ENCODE assay signal across 31 mouse cellular contexts in the genomic region with DNA sequence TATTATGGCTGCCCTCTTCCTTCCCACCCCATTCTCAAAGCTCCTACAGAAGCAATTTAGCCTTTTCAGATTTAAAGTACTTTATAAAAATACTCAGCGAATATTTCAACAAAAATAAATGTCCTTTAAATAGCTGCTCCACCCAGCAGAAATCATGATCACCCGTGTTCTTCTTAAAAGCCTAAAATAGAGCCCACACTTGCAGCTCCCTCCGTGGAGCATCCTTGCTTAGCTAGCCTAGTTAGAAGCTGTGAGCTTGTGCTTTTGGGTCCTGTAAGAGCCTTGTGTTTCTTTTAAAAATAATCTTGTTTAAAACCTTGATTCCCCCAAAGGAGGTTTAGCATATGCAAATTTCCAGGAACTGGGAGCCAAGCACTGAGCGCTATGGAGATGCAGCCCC. TPM values are rescaled to one million over a fixed set of nuclear protein-coding genes. Genes with fewer than 3 reads are reported as not detected.
DNase-seq lines count a peak whose midpoint lies in the region; ATAC-seq and TF ChIP-seq lines count a peak whose summit lies in the region.
"Had no signal": no experiment of that assay in that cellular context is flagged by ENCODE, and none has a peak within 500 bp of the region (broad histone marks: within the 10 kb centered on the region; RNA-seq: fewer than 3 reads in every experiment).

No protein-coding gene starts in this region.

- no peak overlapping the region for H3K4me3 ChIP-seq in forebrain, postnatal 0 days (ENCODE audit: low read depth, low read length)
- no peak overlapping the region for H3K4me3 ChIP-seq in forebrain, embryonic 13.5 days
- H3K4me3 ChIP-seq: embryonic facial prominence, embryonic 15.5 days; forebrain, embryonic 15.5 days; hindbrain, embryonic 10.5 days; midbrain, embryonic 10.5 days had no signal

- H3K9me3 ChIP-seq in forebrain, postnatal 0 days (ENCODE audit: low read length): no peaks in the 10 kb centered on the region
- H3K9me3 ChIP-seq in forebrain, embryonic 13.5 days (replicated peaks): no peaks in the 10 kb centered on the region
- H3K9me3 ChIP-seq: embryonic facial prominence, embryonic 15.5 days; forebrain, embryonic 15.5 days; hindbrain, embryonic 10.5 days; midbrain, embryonic 10.5 days had no signal

- H3K27ac ChIP-seq in forebrain, postnatal 0 days (ENCODE audit: low read depth, low read length): no peak overlapping the region
- no peak overlapping the region for H3K27ac ChIP-seq in forebrain, embryonic 13.5 days
- H3K27ac ChIP-seq: embryonic facial prominence, embryonic 15.5 days; forebrain, embryonic 15.5 days; hindbrain, embryonic 10.5 days; macrophage; midbrain, embryonic 10.5 days had no signal

- 37% methylated on average over 4 of the region's 4 CpGs for WGBS in forebrain, postnatal 0 days
- WGBS in forebrain, embryonic 13.5 days: 49% methylated on average over 4 of the region's 4 CpGs

- DNase-seq in forebrain, postnatal 0 days: peak; percentile 11
- DNase-seq in frontal cortex, adult 2 months (ENCODE audit: extremely low spot score in 1 of 2, low spot score in 1 of 2): peak; percentile 64 to 65
- DNase-seq in left cerebral cortex, postnatal 25 days (ENCODE audit: low spot score in 2 of 2): peak; percentile 50 to 92
- peak; percentile 22 for DNase-seq in right cerebral cortex, postnatal 25 days
- no peak for DNase-seq in kidney, adult 11 months
- no peak for DNase-seq in thymus, postnatal 25 days
- DNase-seq: adrenal gland, adult 8-10 months; cerebellum, adult 9-10 months; heart, adult 11 months; kidney, postnatal 4 days; liver, postnatal 0 days; thymus, adult 2 months had no signal

- no peak overlapping the region for H3K4me2 ChIP-seq in forebrain, postnatal 0 days (ENCODE audit: low read depth)
- no peak overlapping the region for H3K4me2 ChIP-seq in forebrain, embryonic 13.5 days
- H3K4me2 ChIP-seq: embryonic facial prominence, embryonic 15.5 days; forebrain, embryonic 15.5 days; heart, embryonic 11.5 days had no signal

- no peak for TF ChIP-seq CTCF in forebrain, postnatal 0 days (IDR thresholded peaks at IDR 0.05; ENCODE audit: low read depth)

- H3K9ac ChIP-seq in forebrain, postnatal 0 days: no peak overlapping the region
- H3K9ac ChIP-seq in forebrain, embryonic 13.5 days: no peak overlapping the region
- H3K9ac ChIP-seq: embryonic facial prominence, embryonic 15.5 days; forebrain, embryonic 15.5 days; liver, postnatal 0 days had no signal

- no peaks in the 10 kb centered on the region for H3K27me3 ChIP-seq in forebrain, postnatal 0 days (ENCODE audit: insufficient read depth, low read length)
- H3K27me3 ChIP-seq in forebrain, embryonic 13.5 days: no peaks in the 10 kb centered on the region
- H3K27me3 ChIP-seq: embryonic facial prominence, embryonic 15.5 days; forebrain, embryonic 15.5 days had no signal

- H3K4me1 ChIP-seq in forebrain, postnatal 0 days (ENCODE audit: insufficient read depth): no peaks in the 10 kb centered on the region
- H3K4me1 ChIP-seq in forebrain, embryonic 13.5 days: no peaks in the 10 kb centered on the region
- H3K4me1 ChIP-seq: embryonic facial prominence, embryonic 15.5 days; forebrain, embryonic 15.5 days; hindbrain, embryonic 10.5 days; midbrain, embryonic 10.5 days had no signal

- H3K36me3 ChIP-seq in forebrain, postnatal 0 days (ENCODE audit: insufficient read depth): no peaks in the 10 kb centered on the region
- H3K36me3 ChIP-seq in forebrain, embryonic 13.5 days (ENCODE audit: poor library complexity, severe bottlenecking): no peaks in the 10 kb centered on the region
- H3K36me3 ChIP-seq: embryonic facial prominence, embryonic 15.5 days; forebrain, embryonic 15.5 days; hindbrain, embryonic 10.5 days; midbrain, embryonic 10.5 days had no signal

- intact Hi-C loops in left cerebral cortex, postnatal 25 days (cut with DNase I): loop anchor here (1.0 to 5.0 kb wide), 2 partner anchors 19 to 85 kb away; partner anchors contain the start of gene Ankrd34c

- peak; percentile 69; the same call in 1 of the 2 replicates for ATAC-seq in forebrain, postnatal 0 days
- no peak for ATAC-seq in forebrain, embryonic 13.5 days
- no peak for ATAC-seq in monocyte, adult 5-6 weeks (replicated peaks; ENCODE audit: insufficient number of reproducible peaks, low FRiP score, low TSS enrichment, poor library complexity, severe bottlenecking)
- ATAC-seq: activated CD4-positive, CD25-positive, alpha-beta regulatory T cell, adult 4 months; forebrain, embryonic 15.5 days; hindbrain, embryonic 16.5 days; intestine, embryonic 16.5 days; liver, postnatal 0 days; lung, postnatal 0 days; midbrain, embryonic 16.5 days had no signal

RNA-seq across cellular contexts. Expression of gene Ankrd34c, which starts 19.3 kb away (rescaled TPM):
- total RNA-seq in forebrain, postnatal 0 days (2014; rRNA removed): 1.5 and 4.1 TPM in 2 replicates
- 0.68 and 0.74 TPM in 2 replicates for polyA plus RNA-seq in forebrain, postnatal 0 days (2015; fragmentation: Nextera tagmentation; extraction: Ambion mirVana)
- polyA plus RNA-seq in forebrain, embryonic 13.5 days (2015; fragmentation: Nextera tagmentation; extraction: Ambion mirVana): not detected in 2 replicates
- polyA plus RNA-seq in frontal cortex, adult 2 months (2012; rRNA removed): 9.5 and 9.6 TPM in 2 replicates
- 10 to 100 TPM; 10.8 to 12.7 TPM for total RNA-seq in left cerebral cortex, postnatal 25 days (2021)
- total RNA-seq in monocyte, adult 5-6 weeks (2017): not detected in 3 replicates
- total RNA-seq: gastrocnemius, adult 8-10 months; liver, adult 2 months had no signal
- polyA plus RNA-seq: activated CD4-positive, CD25-positive, alpha-beta regulatory T cell, adult 4 months; embryonic facial prominence, embryonic 15.5 days; heart, embryonic 11.5 days; heart, postnatal 0 days; hindbrain, embryonic 10.5 days; intestine, embryonic 16.5 days; kidney, embryonic 14.5 days; limb, embryonic 11.5 days; liver, adult 2 months; liver, postnatal 0 days; lung, postnatal 0 days; macrophage; midbrain, embryonic 10.5 days; stomach, embryonic 16.5 days; thymus, adult 2 months had no signal

RNA-seq across cellular contexts. Expression of gene Tmed3, which starts 52.7 kb away (rescaled TPM):
- total RNA-seq in forebrain, postnatal 0 days (2014; rRNA removed): 51.3 and 57.2 TPM in 2 replicates
- 53.4 and 55.5 TPM in 2 replicates for polyA plus RNA-seq in forebrain, postnatal 0 days (2015; fragmentation: Nextera tagmentation; extraction: Ambion mirVana)
- polyA plus RNA-seq in forebrain, embryonic 13.5 days (2015; fragmentation: Nextera tagmentation; extraction: Ambion mirVana): 40.9 and 42.4 TPM in 2 replicates
- polyA plus RNA-seq in frontal cortex, adult 2 months (2012; rRNA removed): 44.5 and 44.8 TPM in 2 replicates
- 10 to 100 TPM; 29.0 to 31.4 TPM for total RNA-seq in left cerebral cortex, postnatal 25 days (2021)
- 32.8 to 48.6 TPM (median 39.3 TPM) in 3 replicates for total RNA-seq in monocyte, adult 5-6 weeks (2017)

Comparison
In these comparisons a context has a peak if more than half of its experiments do, and no peak if none do; other contexts are left out.
1. DNase-seq: peak in forebrain, postnatal 0 days (single experiment), frontal cortex, adult 2 months (2 of 2), left cerebral cortex, postnatal 25 days (2 of 2) and right cerebral cortex, postnatal 25 days (single experiment); none in kidney, adult 11 months (single experiment) and thymus, postnatal 25 days (single experiment).